Comparison of ENCODE assay signal across 13 mouse cellular contexts in the genomic region with DNA sequence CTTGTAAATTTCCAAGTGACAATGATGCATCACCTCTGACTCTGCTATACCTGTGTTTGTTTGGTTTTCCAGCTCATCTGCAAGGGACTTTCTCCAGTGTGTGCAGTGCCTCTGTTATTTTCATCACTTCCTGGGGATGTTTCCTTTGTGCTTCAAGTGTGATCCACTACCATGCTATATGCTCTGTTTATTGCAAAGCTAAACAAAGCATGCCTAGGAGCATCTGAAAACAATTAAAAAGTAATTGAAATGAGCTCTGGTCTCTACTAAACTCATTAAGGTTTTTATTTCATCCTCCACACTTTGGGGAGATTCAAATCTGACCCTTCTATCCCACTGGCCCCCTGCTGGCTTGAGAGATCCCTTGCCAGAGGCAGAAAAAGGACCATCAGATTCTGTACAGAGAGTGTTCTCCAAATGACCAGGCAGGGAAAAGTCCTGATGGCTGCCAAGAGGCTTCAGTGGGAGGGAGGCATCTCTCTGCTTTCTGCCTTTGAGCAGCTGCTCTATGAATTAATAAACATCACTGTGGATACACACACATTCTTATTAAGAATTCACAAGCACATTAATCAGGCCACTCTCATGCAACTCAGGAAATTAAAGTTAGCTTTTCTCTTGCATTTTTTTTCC. TPM values are rescaled to one million over a fixed set of nuclear protein-coding genes. Genes with fewer than 3 reads are reported as not detected.
DNase-seq lines count a peak whose midpoint lies in the region; ATAC-seq lines count a peak whose summit lies in the region.
"Had no signal": no experiment of that assay in that cellular context is flagged by ENCODE, and none has a peak within 500 bp of the region (broad histone marks: within the 10 kb centered on the region; RNA-seq: fewer than 3 reads in every experiment).

No protein-coding gene starts in this region.

- no peaks in the 10 kb centered on the region for H3K9me3 ChIP-seq in limb, embryonic 11.5 days (ENCODE audit: control insufficient read depth, low read length)
- H3K9me3 ChIP-seq in limb, embryonic 10.5 days (replicated peaks): no peaks in the 10 kb centered on the region
- no peaks in the 10 kb centered on the region for H3K9me3 ChIP-seq in intestine, embryonic 14.5 days (ENCODE audit: control insufficient read depth, low read length)
- H3K9me3 ChIP-seq: liver, embryonic 12.5 days had no signal

- peak; percentile 28 for DNase-seq in limb, embryonic 11.5 days (ENCODE audit: low spot score)
- DNase-seq in limb, embryonic 10.5 days (ENCODE audit: low spot score): no peak
- DNase-seq in cerebellum, adult 9-11 months: peak; percentile 25
- DNase-seq in intestine, embryonic 14.5 days (ENCODE audit: low spot score): peak; percentile 53
- peak; percentile 30 for DNase-seq in retina, embryonic 14.5 days (ENCODE audit: low spot score)
- DNase-seq in gastrocnemius, postnatal 4 days (ENCODE audit: low spot score in 2 of 2): no peak
- DNase-seq in testis, postnatal 10 days (ENCODE audit: low spot score): no peak
- DNase-seq in frontal cortex, adult 2 months (ENCODE audit: extremely low spot score in 1 of 2, low spot score in 1 of 2): no peak
- DNase-seq: kidney, postnatal 14 days; right cerebral cortex, postnatal 4 days; thymus, postnatal 25 days had no signal

- no peak overlapping the region for H3K4me3 ChIP-seq in limb, embryonic 11.5 days (ENCODE audit: low read depth, low read length)
- no peak overlapping the region for H3K4me3 ChIP-seq in limb, embryonic 10.5 days
- H3K4me3 ChIP-seq in intestine, embryonic 14.5 days (ENCODE audit: low read depth, low read length): no peak overlapping the region
- H3K4me3 ChIP-seq: liver, embryonic 12.5 days had no signal

- H3K4me1 ChIP-seq in limb, embryonic 11.5 days (ENCODE audit: control insufficient read depth, insufficient read depth, low read length): no peaks in the 10 kb centered on the region
- H3K4me1 ChIP-seq in limb, embryonic 10.5 days: peaks cover 7% of the 10 kb centered on the region; the same call in 1 of the 2 replicates
- H3K4me1 ChIP-seq in intestine, embryonic 14.5 days (replicated peaks; ENCODE audit: control insufficient read depth, insufficient read depth, low read length): no peaks in the 10 kb centered on the region
- H3K4me1 ChIP-seq: liver, embryonic 12.5 days had no signal

- no peak overlapping the region for H3K9ac ChIP-seq in limb, embryonic 11.5 days (ENCODE audit: low read length)
- H3K9ac ChIP-seq in intestine, embryonic 14.5 days (ENCODE audit: low read length): no peak overlapping the region
- H3K9ac ChIP-seq: liver, embryonic 12.5 days had no signal

- H3K36me3 ChIP-seq in limb, embryonic 11.5 days (ENCODE audit: control insufficient read depth, insufficient read depth, low read length): no peaks in the 10 kb centered on the region
- H3K36me3 ChIP-seq in limb, embryonic 10.5 days: no peaks in the 10 kb centered on the region
- H3K36me3 ChIP-seq in intestine, embryonic 14.5 days (ENCODE audit: control insufficient read depth, insufficient read depth, low read length): no peaks in the 10 kb centered on the region
- H3K36me3 ChIP-seq: liver, embryonic 12.5 days had no signal

- no peak overlapping the region for H3K4me2 ChIP-seq in limb, embryonic 11.5 days (ENCODE audit: low read depth, severe bottlenecking)
- H3K4me2 ChIP-seq in intestine, embryonic 14.5 days (ENCODE audit: low read length): no peak overlapping the region
- H3K4me2 ChIP-seq: liver, embryonic 12.5 days had no signal

- no peak overlapping the region for H3K27ac ChIP-seq in limb, embryonic 11.5 days (replicated peaks; ENCODE audit: low read depth, low read length)
- no peak overlapping the region for H3K27ac ChIP-seq in limb, embryonic 10.5 days
- no peak overlapping the region for H3K27ac ChIP-seq in intestine, embryonic 14.5 days (ENCODE audit: low read depth)
- H3K27ac ChIP-seq: liver, embryonic 12.5 days had no signal

- 0 out of 2 replicates have a peak, but pooled peaks have one; percentile 44 for ATAC-seq in limb, embryonic 11.5 days (ENCODE audit: insufficient number of reproducible peaks, low FRiP score, low TSS enrichment, low read depth)
- ATAC-seq in intestine, embryonic 14.5 days (replicated peaks; ENCODE audit: low FRiP score, low TSS enrichment, low read depth): no peak
- ATAC-seq: CD4-positive, CD25-positive, alpha-beta regulatory T cell, adult 4 months; liver, embryonic 12.5 days had no signal

- no peaks in the 10 kb centered on the region for H3K27me3 ChIP-seq in limb, embryonic 11.5 days (ENCODE audit: control insufficient read depth, insufficient read depth, low read length)
- H3K27me3 ChIP-seq in limb, embryonic 10.5 days (ENCODE audit: low read depth, poor library complexity, severe bottlenecking): no peaks in the 10 kb centered on the region
- H3K27me3 ChIP-seq in intestine, embryonic 14.5 days (replicated peaks; ENCODE audit: control insufficient read depth, insufficient read depth, low read length): no peaks in the 10 kb centered on the region
- H3K27me3 ChIP-seq: liver, embryonic 12.5 days had no signal

RNA-seq across cellular contexts. Expression of a gene that starts 57.0 kb away (rescaled TPM):
- 4.3 and 4.7 TPM in 2 replicates for polyA plus RNA-seq in limb, embryonic 11.5 days (2014; fragmentation: Nextera tagmentation; extraction: Ambion mirVana)
- polyA plus RNA-seq in limb, embryonic 10.5 days (2016; fragmentation: Nextera tagmentation; extraction: Ambion mirVana): 2.8 and 5.2 TPM in 2 replicates
- polyA plus RNA-seq in intestine, embryonic 14.5 days (2014; fragmentation: Nextera tagmentation; extraction: Ambion mirVana): 4.0 and 5.8 TPM in 2 replicates
- 1 to 10 TPM; 7.2 to 9.2 TPM for total RNA-seq in gastrocnemius, postnatal 4 days (2021)
- polyA plus RNA-seq in frontal cortex, adult 2 months (2012; rRNA removed): 1.1 and 1.5 TPM in 2 replicates

Comparison
In these comparisons a context has a peak if more than half of its experiments do, and no peak if none do; other contexts are left out.
1. DNase-seq: peak in limb, embryonic 11.5 days (single experiment), cerebellum, adult 9-11 months (single experiment), intestine, embryonic 14.5 days (single experiment) and retina, embryonic 14.5 days (single experiment); none in limb, embryonic 10.5 days (single experiment), gastrocnemius, postnatal 4 days (0 of 2), testis, postnatal 10 days (single experiment) and frontal cortex, adult 2 months (0 of 2).